Mouse (Mus musculus) liver, adult 10 weeks (tissue): ENCODE data around the gene Sar1a. TPM values are rescaled to one million over a fixed set of nuclear protein-coding genes. Genes with fewer than 3 reads are reported as not detected.

Experiments used
- polyA plus RNA-seq: library from polyadenylated mRNA; stranded (reverse); fragments of 350-450 nt; fragmentation: Illumina TruSeq; extraction: RNeasy Lipid Tissue Mini Kit (QIAGEN cat#74804); gene quantifications from one replicate; pipeline ENCODE4 v1.2.3, GENCODE M21; 2014; ENCODE audit warnings: low read depth, low replicate concordance

Sar1a gene
- polyA plus RNA-seq: 106 TPM

GRCm38 (mm10) chr10:61680015-61680913 is at the start of gene Sar1a:
Sar1a (plus strand) TSS chr10:61680299.

DNA sequence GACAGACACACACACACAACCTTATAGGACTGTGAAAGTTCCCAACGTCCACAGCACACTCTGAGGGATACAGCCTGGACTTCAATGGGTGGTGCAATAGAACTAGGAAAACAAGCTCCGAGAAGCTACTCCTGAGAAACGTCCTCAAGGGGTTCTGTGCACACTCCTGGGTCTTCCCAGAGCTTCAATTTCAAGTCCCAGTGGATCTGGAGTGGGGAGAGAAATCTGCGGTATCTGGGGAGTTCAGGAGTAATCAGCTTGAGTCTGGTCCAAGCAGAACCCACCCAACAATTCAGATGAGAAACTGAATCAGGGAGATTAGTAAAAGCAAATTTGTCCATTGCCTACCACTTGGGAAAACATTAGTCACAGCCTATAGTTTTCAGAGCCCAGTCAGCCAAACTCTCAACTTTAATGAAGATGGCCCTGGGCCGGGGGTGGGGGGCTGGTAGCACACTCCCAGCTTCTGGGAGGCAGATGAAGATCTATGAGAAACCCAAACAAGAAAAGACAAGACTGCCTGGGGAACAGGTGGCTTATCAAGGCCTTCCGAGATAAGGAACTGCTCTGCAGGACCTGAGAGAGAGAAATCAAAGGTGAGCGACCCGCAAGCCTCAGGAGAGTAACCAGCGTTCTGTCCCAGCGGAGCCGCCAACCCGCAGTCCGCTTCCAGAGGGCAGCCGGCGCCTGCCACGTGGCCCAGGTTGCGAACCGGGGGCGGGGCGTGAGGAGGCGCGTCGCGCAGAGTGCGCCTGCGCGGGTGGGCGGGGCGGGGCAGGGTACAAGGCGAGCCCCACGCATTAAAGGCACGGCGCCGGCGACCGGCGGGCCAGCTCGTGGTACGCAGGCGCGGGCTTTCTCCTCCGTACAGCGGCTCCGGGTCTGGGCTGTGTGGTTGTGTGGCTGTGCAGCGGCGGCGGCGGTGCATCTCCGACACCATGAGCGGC is 32.0 kb upstream of the Sar1a start, which contains the start of gene Ppa1:
Ppa1 (plus strand) TSS at position 763 of the 947 bp plus-strand sequence.

DNA sequence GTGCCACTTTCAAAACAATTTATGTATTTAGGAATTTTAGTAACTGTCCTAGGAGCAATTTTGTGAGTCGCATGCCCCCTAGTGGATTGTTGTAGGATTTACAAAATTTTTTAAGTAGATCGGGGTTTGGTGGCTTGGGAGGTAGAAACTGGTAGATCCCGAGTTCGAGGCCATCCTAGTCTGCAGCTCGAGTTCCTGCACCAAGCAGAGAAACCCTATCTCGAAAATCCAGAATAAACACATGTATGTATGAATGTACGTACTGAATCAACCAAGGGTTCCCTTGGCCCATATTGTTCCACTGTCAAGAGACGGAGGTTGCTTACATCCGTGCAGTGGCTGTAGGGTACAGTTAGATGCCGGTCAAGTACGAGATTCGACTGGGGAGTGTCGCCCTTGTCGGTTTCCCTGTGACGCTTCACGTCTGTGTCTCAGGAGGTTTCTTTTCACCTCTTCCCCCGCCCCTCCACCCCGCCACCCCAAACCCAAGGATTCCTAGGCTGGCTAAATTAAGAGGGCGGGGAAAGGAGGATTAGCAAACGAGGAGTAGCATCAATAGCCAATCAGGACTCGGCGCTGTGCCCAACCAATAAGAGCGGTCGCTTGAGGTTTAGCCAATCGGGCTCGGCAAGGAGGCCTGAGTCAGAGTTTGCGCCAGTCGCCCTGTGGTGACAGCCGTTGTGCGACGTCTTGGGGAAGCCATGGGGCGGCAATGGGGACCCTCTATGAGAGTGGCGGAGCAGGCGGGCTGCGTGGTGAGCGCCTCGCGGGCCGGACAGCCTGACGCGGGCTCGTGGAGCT is 15.0 kb downstream of the Sar1a start, which contains the start of gene Tysnd1:
Tysnd1 (plus strand) TSS at position 645 of the 801 bp plus-strand sequence.

DNA sequence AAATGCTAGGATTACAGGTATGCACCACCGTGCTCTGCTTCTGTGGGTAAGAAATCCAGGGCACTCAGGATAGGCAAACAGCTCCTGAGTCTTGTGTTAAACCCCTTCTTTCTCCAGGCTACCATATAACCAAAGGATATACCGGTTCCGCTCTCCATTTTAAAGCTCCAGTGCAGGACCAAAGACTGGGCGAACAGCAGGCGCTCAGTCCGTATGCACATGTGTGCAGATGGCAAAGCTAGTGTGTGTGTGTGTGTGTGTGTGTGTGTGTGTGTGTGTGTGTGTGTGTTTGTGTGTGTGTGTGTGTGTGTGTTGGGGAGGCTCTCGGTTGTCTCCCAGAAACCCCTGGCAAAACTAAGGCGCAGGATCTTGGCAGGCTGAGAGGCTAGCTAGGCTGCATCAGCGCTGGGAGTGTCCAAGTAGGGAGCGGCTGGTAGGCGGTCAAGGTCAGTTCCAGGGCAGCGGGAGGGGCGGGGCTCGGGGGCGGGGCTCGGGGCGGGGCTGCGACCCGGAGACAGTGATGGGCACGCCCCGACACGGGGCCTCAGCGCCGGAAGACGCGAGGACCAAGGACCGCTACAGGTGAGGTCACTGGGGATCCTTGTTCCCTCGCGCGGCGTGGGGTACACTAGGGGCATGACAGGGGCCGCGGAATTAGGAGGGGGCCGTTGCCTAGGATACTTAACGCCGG is 34.8 kb downstream of the Sar1a start, which contains the start of gene Aifm2:
Aifm2 (plus strand) TSS at position 493 of the 691 bp plus-strand sequence.

Other genes with a start within 250 kb of the Sar1a start
- 48.2 TPM for gene Eif4ebp2, start 227.6 kb upstream of the Sar1a start, polyA plus RNA-seq
- gene Lrrc20, start 204.5 kb upstream of the Sar1a start, polyA plus RNA-seq: 1.5 TPM
- gene Npffr1, start 84.8 kb upstream of the Sar1a start, polyA plus RNA-seq: not detected
- 239 TPM for gene Ppa1, start 31.7 kb upstream of the Sar1a start, polyA plus RNA-seq
- gene Tysnd1, start 15.2 kb downstream of the Sar1a start, polyA plus RNA-seq: 3.9 TPM
- 5.4 TPM for gene Aifm2, start 35.0 kb downstream of the Sar1a start, polyA plus RNA-seq
- gene H2afy2, start 103.8 kb downstream of the Sar1a start, polyA plus RNA-seq: 0.40 TPM